Mouse (Mus musculus): ENCODE data around the gene Hvcn1. TPM values are rescaled to one million over a fixed set of nuclear protein-coding genes. Genes with fewer than 3 reads are reported as not detected.

The Hvcn1 gene
- polyA plus RNA-seq, 1 experiment, result 0.93 TPM

DNA sequence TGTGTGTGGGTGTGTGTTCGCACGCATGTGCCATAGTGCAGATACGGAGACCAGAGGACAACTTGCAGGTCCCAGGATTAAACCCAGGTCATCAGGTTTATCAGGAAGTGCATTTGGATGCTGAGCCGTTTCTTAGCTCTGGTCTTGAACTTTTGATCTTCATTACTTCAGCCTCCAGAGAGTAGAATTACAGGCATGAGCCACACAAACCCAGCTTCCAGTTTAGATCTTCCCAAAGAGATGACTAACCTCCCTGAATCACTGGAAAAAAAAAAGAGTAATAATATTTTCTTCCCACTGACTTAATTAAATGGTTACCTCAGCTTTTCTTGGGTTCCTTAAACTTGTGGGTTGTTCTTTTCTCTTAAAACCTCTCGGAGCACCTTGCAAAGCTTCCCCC is 66.2 kb downstream of the Hvcn1 start:
- H3K27me3 ChIP-seq (ENCODE audit: control insufficient read depth, insufficient read depth, low read length), result no peaks in the 10 kb centered on the region
- peaks cover 11% of the 10 kb centered on the region for H3K4me1 ChIP-seq (ENCODE audit: control insufficient read depth, insufficient read depth, low read length)
- no peak for TF ChIP-seq CTCF (IDR thresholded peaks at IDR 0.05; ENCODE audit: control insufficient read depth, insufficient read depth, insufficient replicate concordance, low read depth, low read length)
- H3K4me3 ChIP-seq (ENCODE audit: control insufficient read depth, low read depth, low read length), result no peak overlapping the region
- no peaks in the 10 kb centered on the region for H3K36me3 ChIP-seq (ENCODE audit: control insufficient read depth, insufficient read depth, low read length)
- no peak overlapping the region for H3K27ac ChIP-seq (ENCODE audit: control insufficient read depth, insufficient read depth, low read depth, low read length)

DNA sequence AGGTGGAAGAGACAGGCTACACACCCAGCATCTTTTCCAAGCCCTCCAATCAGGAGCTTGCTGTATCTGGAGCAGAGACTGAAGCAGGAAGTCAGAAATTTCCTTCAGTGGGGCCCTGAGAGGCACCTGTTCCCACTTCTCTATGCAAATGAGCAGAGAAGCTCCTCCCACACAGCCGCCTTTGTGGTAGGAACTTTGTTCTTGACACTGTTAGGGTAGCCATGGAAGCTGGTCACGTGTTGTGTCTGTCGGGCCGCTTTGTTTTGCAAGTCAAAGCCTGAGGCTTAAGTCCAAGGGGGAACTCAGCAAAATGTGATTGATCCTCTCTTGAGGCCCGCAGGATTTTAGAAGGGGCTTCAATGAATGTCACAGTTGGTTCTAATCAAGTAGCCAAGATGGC is 68.2 kb downstream of the Hvcn1 start:
- no peak overlapping the region for H3K27ac ChIP-seq (ENCODE audit: control insufficient read depth, insufficient read depth, low read depth, low read length)
- no peaks in the 10 kb centered on the region for H3K27me3 ChIP-seq (ENCODE audit: control insufficient read depth, insufficient read depth, low read length)
- H3K4me3 ChIP-seq (ENCODE audit: control insufficient read depth, low read depth, low read length), result peak overlapping the region; percentile 4
- no peaks in the 10 kb centered on the region for H3K36me3 ChIP-seq (ENCODE audit: control insufficient read depth, insufficient read depth, low read length)
- TF ChIP-seq CTCF (IDR thresholded peaks at IDR 0.05; ENCODE audit: control insufficient read depth, insufficient read depth, insufficient replicate concordance, low read depth, low read length), result no peak
- no peak for TF ChIP-seq POLR2A (IDR thresholded peaks at IDR 0.05; ENCODE audit: control insufficient read depth, low read depth, low read length)
- H3K4me1 ChIP-seq (ENCODE audit: control insufficient read depth, insufficient read depth, low read length), result peaks cover 16% of the 10 kb centered on the region

DNA sequence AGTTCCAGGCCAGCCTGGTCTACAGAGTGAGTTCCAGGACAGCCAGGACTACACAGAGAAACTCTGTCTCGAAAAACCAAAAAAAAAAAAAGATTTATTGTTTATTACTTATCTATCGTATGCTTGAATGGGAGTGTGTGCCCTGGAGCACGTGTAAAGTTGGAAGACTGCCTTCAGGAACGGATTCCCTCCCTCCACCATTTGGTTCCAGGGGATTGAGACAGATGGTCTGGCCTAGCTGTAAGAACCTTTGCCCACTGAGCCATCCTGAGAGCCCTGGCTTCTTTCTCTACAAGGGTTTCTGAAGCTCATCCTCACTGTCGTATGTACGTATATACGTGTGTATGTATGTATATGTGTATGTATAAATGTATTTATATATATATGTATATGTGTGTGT is 72.3 kb downstream of the Hvcn1 start:
- Histone ChIP-seq H3K27me3 (ENCODE audit: control insufficient read depth, insufficient read depth, low read length) (no peaks in the 10 kb centered on the region), H3K36me3 (ENCODE audit: control insufficient read depth, insufficient read depth, low read length) (no peaks in the 10 kb centered on the region), H3K4me3 (ENCODE audit: control insufficient read depth, low read depth, low read length) (no peak overlapping the region), H3K4me1 (ENCODE audit: control insufficient read depth, insufficient read depth, low read length) (peaks cover 24% of the 10 kb centered on the region), H3K27ac (ENCODE audit: control insufficient read depth, insufficient read depth, low read depth, low read length) (no peak overlapping the region)
- TF ChIP-seq CTCF (IDR thresholded peaks at IDR 0.05; ENCODE audit: control insufficient read depth, insufficient read depth, insufficient replicate concordance, low read depth, low read length) (no peak), POLR2A (IDR thresholded peaks at IDR 0.05; ENCODE audit: control insufficient read depth, low read depth, low read length) (no peak)

DNA sequence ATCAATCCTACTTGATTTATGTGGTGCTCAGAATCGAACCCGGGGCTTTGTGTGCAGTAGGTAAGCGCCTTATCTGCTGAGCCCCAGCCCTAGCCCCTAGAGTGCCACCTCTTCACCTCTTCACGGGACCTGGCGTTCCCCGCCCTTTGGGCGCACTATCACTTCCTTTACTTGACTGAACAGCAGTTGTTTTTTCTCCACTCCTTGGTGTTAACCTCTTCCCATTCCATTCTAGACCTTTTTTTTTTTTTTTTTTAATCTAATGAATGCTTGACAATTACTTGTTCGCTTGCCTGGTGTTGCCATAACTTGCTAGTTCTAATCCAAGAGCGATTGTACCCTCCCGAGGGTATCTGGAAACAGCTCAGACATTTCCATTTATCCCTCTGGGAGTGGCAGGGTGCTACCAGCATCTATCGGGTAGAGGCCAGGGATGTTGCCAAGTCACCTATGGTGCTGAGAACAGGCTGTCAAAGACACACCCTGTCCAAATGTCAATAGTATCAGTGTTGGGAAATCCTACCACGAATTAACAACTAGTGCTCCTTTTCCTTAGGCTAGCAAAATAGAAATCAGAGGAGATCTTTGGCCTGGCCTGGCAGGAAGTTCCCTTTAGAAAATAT is 73.3 kb downstream of the Hvcn1 start:
- no peak overlapping the region for H3K4me3 ChIP-seq (ENCODE audit: control insufficient read depth, low read depth, low read length)
- H3K27ac ChIP-seq (ENCODE audit: control insufficient read depth, insufficient read depth, low read depth, low read length), result 0 out of 2 replicates have a peak overlapping the region, but pooled peaks have one; percentile 21

DNA sequence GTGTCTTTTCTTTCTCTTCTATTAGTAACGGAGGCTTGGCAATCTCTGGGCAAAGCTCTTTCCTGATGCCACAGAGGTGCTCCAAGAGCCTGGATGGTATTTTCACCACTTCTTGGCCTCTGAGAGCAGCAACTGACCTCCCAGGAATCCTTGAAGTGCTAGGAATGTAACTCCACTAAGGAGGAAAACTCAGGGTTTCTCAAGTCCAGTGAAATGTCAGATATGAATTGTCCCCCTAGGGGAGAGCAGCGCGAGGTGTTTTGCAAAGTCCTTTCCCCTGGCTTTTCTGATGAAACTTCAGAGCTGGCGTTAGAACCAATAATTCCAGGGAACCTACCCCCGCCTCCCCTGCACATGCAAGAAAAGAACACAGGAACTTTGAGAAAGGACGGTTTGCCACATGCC is 73.8 kb downstream of the Hvcn1 start:
- Histone ChIP-seq H3K36me3 (ENCODE audit: control insufficient read depth, insufficient read depth, low read length) (no peaks in the 10 kb centered on the region), H3K27me3 (ENCODE audit: control insufficient read depth, insufficient read depth, low read length) (no peaks in the 10 kb centered on the region), H3K27ac (ENCODE audit: control insufficient read depth, insufficient read depth, low read depth, low read length) (peak overlapping the region; percentile 21; the same call in 1 of the 2 replicates), H3K4me3 (ENCODE audit: control insufficient read depth, low read depth, low read length) (no peak overlapping the region), H3K4me1 (ENCODE audit: control insufficient read depth, insufficient read depth, low read length) (peaks cover 28% of the 10 kb centered on the region)
- TF ChIP-seq CTCF (IDR thresholded peaks at IDR 0.05; ENCODE audit: control insufficient read depth, insufficient read depth, insufficient replicate concordance, low read depth, low read length), result no peak
- no peak for TF ChIP-seq POLR2A (IDR thresholded peaks at IDR 0.05; ENCODE audit: control insufficient read depth, low read depth, low read length)

More for the DNA sequence above, 73.3 kb downstream of the Hvcn1 start:
- H3K4me1 ChIP-seq (ENCODE audit: control insufficient read depth, insufficient read depth, low read length), result peaks cover 25% of the 10 kb centered on the region
- H3K36me3 ChIP-seq (ENCODE audit: control insufficient read depth, insufficient read depth, low read length), result no peaks in the 10 kb centered on the region
- no peaks in the 10 kb centered on the region for H3K27me3 ChIP-seq (ENCODE audit: control insufficient read depth, insufficient read depth, low read length)
- TF ChIP-seq CTCF (IDR thresholded peaks at IDR 0.05; ENCODE audit: control insufficient read depth, insufficient read depth, insufficient replicate concordance, low read depth, low read length) (no peak), POLR2A (IDR thresholded peaks at IDR 0.05; ENCODE audit: control insufficient read depth, low read depth, low read length) (no peak)

- Histone ChIP-seq H3K27me3 (ENCODE audit: control insufficient read depth, insufficient read depth, low read length) (no peaks in the 10 kb centered on the region), H3K36me3 (ENCODE audit: control insufficient read depth, insufficient read depth, low read length) (no peaks in the 10 kb centered on the region), H3K4me1 (ENCODE audit: control insufficient read depth, insufficient read depth, low read length) (peaks cover 25% of the 10 kb centered on the region), H3K4me3 (ENCODE audit: control insufficient read depth, low read depth, low read length) (no peak overlapping the region), H3K27ac (ENCODE audit: control insufficient read depth, insufficient read depth, low read depth, low read length) (peak overlapping the region; percentile 21; the same call in 1 of the 2 replicates)
- TF ChIP-seq POLR2A (IDR thresholded peaks at IDR 0.05; ENCODE audit: control insufficient read depth, low read depth, low read length), result no peak
- no peak for TF ChIP-seq CTCF (IDR thresholded peaks at IDR 0.05; ENCODE audit: control insufficient read depth, insufficient read depth, insufficient replicate concordance, low read depth, low read length)
These were observed 74.3 kb downstream of the Hvcn1 start for GRCm38 (mm10) chr5:122280827-122281462.

DNA sequence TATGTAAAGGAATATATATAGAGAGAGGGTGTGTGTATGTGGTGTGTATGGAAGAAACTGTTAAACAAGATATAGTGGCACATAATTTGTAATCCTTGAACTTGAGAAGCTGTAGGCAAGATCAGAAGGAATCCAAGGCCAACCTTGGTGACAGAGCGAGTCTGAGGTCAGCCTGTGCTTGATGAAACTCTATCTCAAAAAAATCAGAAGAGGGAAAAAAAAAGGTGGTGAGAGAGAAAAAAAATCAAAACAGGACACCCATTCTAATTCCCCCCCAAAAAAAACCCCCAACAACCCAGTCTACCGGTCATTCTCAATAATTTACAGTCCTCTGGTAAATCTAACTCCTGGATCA is 77.2 kb downstream of the Hvcn1 start:
- no peaks in the 10 kb centered on the region for H3K36me3 ChIP-seq (ENCODE audit: control insufficient read depth, insufficient read depth, low read length)
- no peaks in the 10 kb centered on the region for H3K27me3 ChIP-seq (ENCODE audit: control insufficient read depth, insufficient read depth, low read length)
- no peak for TF ChIP-seq CTCF (IDR thresholded peaks at IDR 0.05; ENCODE audit: control insufficient read depth, insufficient read depth, insufficient replicate concordance, low read depth, low read length)
- TF ChIP-seq POLR2A (IDR thresholded peaks at IDR 0.05; ENCODE audit: control insufficient read depth, low read depth, low read length), result no peak
- peak overlapping the region; percentile 90 for H3K4me3 ChIP-seq (ENCODE audit: control insufficient read depth, low read depth, low read length)
- peak overlapping the region; percentile 58; the same call in 1 of the 2 replicates for H3K27ac ChIP-seq (ENCODE audit: control insufficient read depth, insufficient read depth, low read depth, low read length)
- peaks cover 17% of the 10 kb centered on the region for H3K4me1 ChIP-seq (ENCODE audit: control insufficient read depth, insufficient read depth, low read length)
